Mouse (Mus musculus) kidney, embryonic 14.5 days (tissue): ENCODE measurements around the gene Sprn. TPM values are rescaled to one million over a fixed set of nuclear protein-coding genes. Genes with fewer than 3 reads are reported as not detected.

Source experiments
- ATAC-seq: fragments of 200-750 bp; cut with Nextera tagmentation; 2 replicates; pipeline ENCODE4 v1.8.0; 2017; ENCODE audit warnings: moderate number of reproducible peaks, mild to moderate bottlenecking, moderate TSS enrichment, moderate library complexity; ENCODE audit not compliant: low FRiP score, low TSS enrichment
- H3K27ac ChIP-seq: fragments of 300-500 bp; sonication (generic); 2 replicates; pipeline ENCODE4 v1.5.1; 2014; ENCODE audit warnings: low read depth, mild to moderate bottlenecking, low read length, moderate library complexity, mixed read lengths
- H3K27me3 ChIP-seq: fragments of 300-500 bp; sonication (generic); 2 replicates; pipeline ENCODE4 v1.6.1; 2014; ENCODE audit warnings: mild to moderate bottlenecking, low read length; ENCODE audit not compliant: control insufficient read depth, insufficient read depth
- H3K36me3 ChIP-seq: fragments of 300-500 bp; sonication (generic); 2 replicates; pipeline ENCODE4 v1.6.1; 2014; ENCODE audit warnings: low read length, mixed read lengths; ENCODE audit not compliant: control insufficient read depth, insufficient read depth
- H3K4me1 ChIP-seq: fragments of 300-500 bp; sonication (generic); 2 replicates; pipeline ENCODE4 v1.6.1; 2014; ENCODE audit warnings: low read length, mixed read lengths; ENCODE audit not compliant: control insufficient read depth, insufficient read depth
- H3K4me2 ChIP-seq: fragments of 300-500 bp; sonication (generic); replicated peaks from 2 replicates; pipeline ENCODE4 v1.6.1; 2014; ENCODE audit warnings: low read depth, mild to moderate bottlenecking, low read length
- H3K4me3 ChIP-seq: fragments of 300-500 bp; sonication (generic); 2 replicates; pipeline ENCODE4 v1.5.1; 2014; ENCODE audit warnings: mild to moderate bottlenecking, low read length
- H3K9ac ChIP-seq: fragments of 300-500 bp; sonication (generic); 2 replicates; pipeline ENCODE4 v1.6.1; 2014; ENCODE audit warnings: low read depth, mild to moderate bottlenecking, low read length, moderate library complexity
- H3K9me3 ChIP-seq: fragments of 300-500 bp; sonication (generic); 2 replicates; pipeline ENCODE4 v1.6.1; 2016; ENCODE audit warnings: low read length; ENCODE audit not compliant: control insufficient read depth
- WGBS: fragments of 180-500 bp; shearing (Covaris S2); extraction: QIAGEN DNeasy Blood & Tissue Kit; methylation state at CpG from one replicate; pipeline ENCODE4 v1.1.7; 2014; 5-methylcytosine and 5-hydroxymethylcytosine counted together
- polyA plus RNA-seq: library from polyadenylated mRNA; unstranded; fragments of >200 nt; fragmentation: Nextera tagmentation; extraction: Ambion mirVana; gene quantifications from 2 replicates; pipeline ENCODE4 v1.2.1, GENCODE M21; 2014

Sprn gene
- 0.13 and 0.14 TPM in 2 replicates for polyA plus RNA-seq

DNA sequence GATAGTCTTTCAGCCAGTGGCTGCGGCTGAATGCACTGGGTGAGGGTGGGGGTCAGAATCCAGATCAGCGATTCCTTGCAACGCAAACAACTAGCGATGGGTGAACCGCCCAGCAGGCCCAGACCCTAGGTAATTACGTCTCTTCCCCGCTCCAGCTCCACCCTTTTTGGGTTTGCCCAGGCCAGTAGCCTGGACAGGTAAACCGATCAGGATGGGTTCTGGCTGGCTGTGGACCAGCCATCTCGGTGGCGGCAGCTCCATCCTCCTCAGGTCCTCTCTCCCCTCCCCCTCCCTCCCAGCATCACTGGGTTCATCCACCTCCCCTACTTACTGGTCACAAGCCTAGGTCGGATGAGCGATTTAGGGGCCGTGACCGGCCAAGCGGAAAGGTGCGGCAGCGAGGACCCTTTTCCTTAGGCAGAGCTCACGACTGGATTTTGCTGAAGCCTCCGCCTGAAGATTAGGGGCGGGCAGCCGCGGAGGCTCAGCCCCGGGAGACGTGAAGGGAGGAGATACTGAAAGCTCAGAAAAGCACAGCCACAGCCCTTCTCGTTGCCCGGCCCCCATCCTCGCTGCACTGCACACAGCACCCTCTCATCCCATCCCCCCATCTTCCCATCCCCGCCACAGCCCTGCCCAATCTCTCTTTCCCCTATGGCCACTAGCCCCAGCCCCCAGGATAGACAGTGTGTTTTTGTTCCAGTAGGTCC lies at the start of gene Sprn:
Sprn (minus strand) TSS at position 660 of the 710 bp plus-strand sequence.
- ATAC-seq = peak; percentile 61
- Histone ChIP-seq H3K4me1 (peaks cover 11% of the 10 kb centered on the region; the same call in 1 of the 2 replicates), H3K4me2 (peak within 1 kb of the TSS; percentile 48), H3K36me3 (no peaks in the 10 kb centered on the region; the same call in 1 of the 2 replicates), H3K27me3 (peaks cover 21% of the 10 kb centered on the region), H3K27ac (no peak within 1 kb of the TSS), H3K9ac (peak within 1 kb of the TSS; percentile 37; the same call in 1 of the 2 replicates), H3K9me3 (no peaks in the 10 kb centered on the region), H3K4me3 (peak within 1 kb of the TSS; percentile 23)
- under 1% methylated on average over 27 of the region's 28 CpGs for WGBS

- 89% methylated on average over 4 of the region's 4 CpGs for WGBS
- ATAC-seq = no peak
Observed at GRCm38 (mm10) chr7:140201090-140201489, 46.4 kb upstream of the Sprn start.

DNA sequence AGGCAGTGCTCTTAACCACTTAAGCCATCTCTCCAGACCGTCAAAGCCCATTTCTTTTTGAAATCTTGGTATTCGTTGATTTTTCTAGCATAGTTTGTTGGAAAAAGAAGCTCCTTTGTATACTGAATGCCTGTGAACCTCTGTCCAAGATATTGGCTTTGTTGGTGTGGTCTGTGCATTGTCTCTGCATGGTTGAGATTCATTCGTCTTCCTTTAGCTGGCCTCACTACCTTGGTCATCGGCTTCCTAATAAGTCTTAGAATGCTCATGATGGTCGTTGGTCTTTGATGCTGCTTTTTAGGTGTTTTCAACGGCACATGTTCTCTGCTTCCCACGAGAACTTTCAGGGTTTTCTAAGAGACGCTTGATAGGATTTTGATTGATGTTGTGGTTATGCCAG lies 41.3 kb upstream of the Sprn start:
- Histone ChIP-seq H3K4me3 (no peak overlapping the region), H3K4me2 (no peak overlapping the region), H3K27me3 (no peaks in the 10 kb centered on the region), H3K36me3 (no peaks in the 10 kb centered on the region), H3K4me1 (no peaks in the 10 kb centered on the region), H3K9me3 (no peaks in the 10 kb centered on the region), H3K9ac (no peak overlapping the region), H3K27ac (no peak overlapping the region)
- WGBS = 80% methylated on average over 8 of the region's 8 CpGs
- ATAC-seq = no peak

More at GRCm38 (mm10) chr7:140201090-140201489, 46.4 kb upstream of the Sprn start:
- H3K36me3 ChIP-seq = no peaks in the 10 kb centered on the region
- H3K9me3 ChIP-seq = no peaks in the 10 kb centered on the region
- no peak overlapping the region for H3K4me2 ChIP-seq
- H3K4me3 ChIP-seq = no peak overlapping the region
- no peaks in the 10 kb centered on the region for H3K27me3 ChIP-seq
- no peak overlapping the region for H3K27ac ChIP-seq
- H3K9ac ChIP-seq = no peak overlapping the region
- H3K4me1 ChIP-seq = no peaks in the 10 kb centered on the region

DNA sequence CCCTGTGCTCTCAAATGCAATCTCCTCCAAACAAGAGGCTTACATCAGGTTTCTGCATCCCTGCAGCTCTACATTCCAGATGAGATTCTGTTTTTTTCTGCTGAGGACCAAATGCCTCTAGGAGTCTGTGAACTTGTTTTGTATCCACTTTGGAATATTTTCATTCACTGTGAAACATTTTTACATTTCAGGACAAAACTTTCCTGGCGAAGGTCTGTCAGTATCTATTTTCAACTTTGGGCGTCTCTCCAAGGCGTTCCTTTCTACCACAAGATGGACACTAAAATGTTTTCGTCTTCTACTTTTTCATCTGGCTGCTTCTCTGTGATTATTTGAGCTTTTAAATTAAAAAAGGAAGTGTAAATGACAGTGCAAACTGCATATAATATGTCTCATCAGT lies 39.4 kb upstream of the Sprn start:
- WGBS = 84% methylated on average over 4 of the region's 4 CpGs
- Histone ChIP-seq H3K4me1 (no peaks in the 10 kb centered on the region), H3K27me3 (no peaks in the 10 kb centered on the region), H3K27ac (no peak overlapping the region), H3K36me3 (no peaks in the 10 kb centered on the region), H3K4me3 (no peak overlapping the region), H3K9me3 (no peaks in the 10 kb centered on the region), H3K4me2 (no peak overlapping the region), H3K9ac (no peak overlapping the region)
- ATAC-seq = no peak

GRCm38 (mm10) chr7:140192851-140193250 lies 38.2 kb upstream of the Sprn start:
- Histone ChIP-seq H3K4me3 (no peak overlapping the region), H3K4me2 (no peak overlapping the region), H3K36me3 (no peaks in the 10 kb centered on the region), H3K4me1 (no peaks in the 10 kb centered on the region), H3K9me3 (no peaks in the 10 kb centered on the region), H3K27ac (no peak overlapping the region), H3K9ac (no peak overlapping the region), H3K27me3 (no peaks in the 10 kb centered on the region)
- WGBS = 84% methylated on average over 2 of the region's 2 CpGs
- no peak for ATAC-seq

GRCm38 (mm10) chr7:140192445-140192844 lies 37.8 kb upstream of the Sprn start:
- H3K36me3 ChIP-seq = no peaks in the 10 kb centered on the region
- H3K27me3 ChIP-seq = no peaks in the 10 kb centered on the region
- WGBS = 62% methylated on average over 2 of the region's 2 CpGs
- ATAC-seq = no peak
- no peaks in the 10 kb centered on the region for H3K4me1 ChIP-seq
- H3K9me3 ChIP-seq = no peaks in the 10 kb centered on the region
- no peak overlapping the region for H3K9ac ChIP-seq
- no peak overlapping the region for H3K4me2 ChIP-seq
- no peak overlapping the region for H3K4me3 ChIP-seq
- H3K27ac ChIP-seq = no peak overlapping the region

DNA sequence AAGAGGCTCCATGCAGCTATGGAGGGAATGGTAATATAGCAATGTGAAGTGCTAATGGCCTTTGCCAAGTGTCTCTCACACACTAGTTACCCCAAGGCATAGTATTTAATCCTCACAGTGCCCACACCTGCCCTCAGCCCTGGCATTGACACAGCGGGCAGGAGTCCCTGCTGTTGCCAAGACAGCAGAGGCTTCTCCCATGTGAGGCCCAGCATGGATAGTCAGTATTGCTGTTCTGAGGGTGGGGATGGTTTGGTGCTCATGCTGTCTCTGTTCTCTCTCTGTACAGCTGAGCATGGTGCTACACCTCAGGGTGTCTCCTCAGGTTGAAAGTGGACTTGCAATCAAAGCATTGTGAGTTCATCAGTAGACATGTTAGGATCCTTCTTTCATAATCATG lies 35.8 kb upstream of the Sprn start:
- H3K9me3 ChIP-seq = no peaks in the 10 kb centered on the region
- H3K4me1 ChIP-seq = no peaks in the 10 kb centered on the region

GRCm38 (mm10) chr7:140188391-140189328 lies 34.0 kb upstream of the Sprn start:
- Histone ChIP-seq H3K4me3 (no peak overlapping the region), H3K27me3 (no peaks in the 10 kb centered on the region), H3K4me2 (no peak overlapping the region), H3K27ac (no peak overlapping the region), H3K4me1 (no peaks in the 10 kb centered on the region), H3K9ac (no peak overlapping the region), H3K36me3 (no peaks in the 10 kb centered on the region), H3K9me3 (no peaks in the 10 kb centered on the region)
- WGBS = 67% methylated on average over 4 of the region's 4 CpGs
- ATAC-seq = no peak

More for the DNA sequence above, 35.8 kb upstream of the Sprn start:
- no peak for ATAC-seq
- Histone ChIP-seq H3K36me3 (no peaks in the 10 kb centered on the region), H3K9ac (no peak overlapping the region), H3K4me2 (no peak overlapping the region), H3K4me3 (no peak overlapping the region), H3K27me3 (no peaks in the 10 kb centered on the region), H3K27ac (no peak overlapping the region)
- 88% methylated on average over 1 of the region's 1 CpGs for WGBS
